Mouse (Mus musculus) lung, postnatal 0 days (tissue): ENCODE measurements around the gene Aim2.

Experiments
- CTCF ChIP-seq: IDR thresholded peaks from 2 replicates; pipeline ENCODE4 v1.5.1; 2016; ENCODE audit warnings: antibody characterized with exemption, mild to moderate bottlenecking
- EP300 ChIP-seq: IDR thresholded peaks from 2 replicates; pipeline ENCODE4 v1.6.1; 2016; ENCODE audit warnings: antibody characterized with exemption, mild to moderate bottlenecking, control low read depth

DNA sequence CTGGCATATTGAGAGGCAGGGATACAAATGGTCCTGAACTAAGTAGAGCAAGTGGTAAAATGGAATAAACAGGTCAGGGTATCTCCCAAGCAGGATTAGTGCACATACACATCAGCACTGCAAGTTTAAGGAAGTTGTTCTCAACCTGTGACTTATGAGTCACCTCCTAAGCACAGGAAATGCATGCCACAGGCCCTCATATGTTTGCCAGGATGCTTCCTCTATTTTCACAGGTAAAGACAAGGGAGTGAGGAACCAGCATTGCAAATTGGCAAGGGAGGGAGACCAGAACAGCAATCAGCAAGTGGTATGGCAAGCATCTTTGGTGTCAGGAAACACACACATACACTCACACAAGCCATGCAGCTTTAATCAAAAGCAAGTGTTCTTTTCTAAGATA lies 58.4 kb downstream of the Aim2 start:
- no peak for TF ChIP-seq CTCF
- TF ChIP-seq EP300: no peak
